Mouse (Mus musculus) intestine, embryonic 15.5 days (tissue): ENCODE results near the gene Plxnc1. TPM values are rescaled to one million over a fixed set of nuclear protein-coding genes. Genes with fewer than 3 reads are reported as not detected.

Experiments
- ATAC-seq: fragments of 200-750 bp; cut with Nextera tagmentation; 2 replicates; pipeline ENCODE4 v1.8.0; 2017; ENCODE audit warnings: moderate TSS enrichment, moderate library complexity
- H3K27ac ChIP-seq: fragments of 300-500 bp; sonication (generic); 2 replicates; pipeline ENCODE4 v1.5.1; 2015; ENCODE audit warnings: mild to moderate bottlenecking, inconsistent platforms
- H3K27me3 ChIP-seq: fragments of 300-500 bp; sonication (generic); replicated peaks from 2 replicates; pipeline ENCODE4 v1.6.1; 2015; ENCODE audit warnings: inconsistent platforms
- H3K36me3 ChIP-seq: fragments of 300-500 bp; sonication (generic); 2 replicates; pipeline ENCODE4 v1.6.1; 2015; ENCODE audit warnings: inconsistent platforms
- H3K4me1 ChIP-seq: fragments of 300-500 bp; sonication (generic); replicated peaks from 2 replicates; pipeline ENCODE4 v1.6.1; 2015; ENCODE audit warnings: inconsistent platforms
- H3K4me2 ChIP-seq: fragments of 300-500 bp; sonication (generic); replicated peaks from 2 replicates; pipeline ENCODE4 v1.6.1; 2015; ENCODE audit warnings: mild to moderate bottlenecking, inconsistent platforms
- H3K4me3 ChIP-seq: fragments of 300-500 bp; sonication (generic); replicated peaks from 2 replicates; pipeline ENCODE4 v1.5.1; 2015; ENCODE audit warnings: inconsistent platforms
- H3K9ac ChIP-seq: fragments of 300-500 bp; sonication (generic); 2 replicates; pipeline ENCODE4 v1.6.1; 2015; ENCODE audit warnings: inconsistent platforms
- H3K9me3 ChIP-seq: fragments of 300-500 bp; sonication (generic); 2 replicates; pipeline ENCODE4 v1.6.1; 2016; ENCODE audit warnings: inconsistent platforms
- WGBS: fragments of 180-500 bp; shearing (Covaris S2); methylation state at CpG from one replicate; pipeline ENCODE4 v1.1.7; 2015; 5-methylcytosine and 5-hydroxymethylcytosine counted together
- polyA plus RNA-seq: library from polyadenylated mRNA; unstranded; fragments of >200 nt; fragmentation: Nextera tagmentation; extraction: Ambion mirVana; gene quantifications from 2 replicates; pipeline ENCODE4 v1.2.1, GENCODE M21; 2015

Gene Plxnc1
- polyA plus RNA-seq, 1 experiment from 2014 or later = 1.3 TPM

- Histone ChIP-seq H3K4me1 (peaks cover 26% of the 10 kb centered on the region), H3K9ac (peak overlapping the region; percentile 61), H3K9me3 (no peaks in the 10 kb centered on the region), H3K4me2 (peak overlapping the region; percentile 98), H3K27ac (no peak overlapping the region), H3K4me3 (peak overlapping the region; percentile 72), H3K27me3 (peaks cover 48% of the 10 kb centered on the region), H3K36me3 (no peaks in the 10 kb centered on the region)
- under 1% methylated on average over 36 of the region's 36 CpGs for whole genome bisulfite sequencing
- peak; percentile 3; the same call in 1 of the 2 replicates for ATAC-seq
Measured at GRCm38 (mm10) chr10:94945206-94945711, 624 bp upstream of the Plxnc1 start.

DNA sequence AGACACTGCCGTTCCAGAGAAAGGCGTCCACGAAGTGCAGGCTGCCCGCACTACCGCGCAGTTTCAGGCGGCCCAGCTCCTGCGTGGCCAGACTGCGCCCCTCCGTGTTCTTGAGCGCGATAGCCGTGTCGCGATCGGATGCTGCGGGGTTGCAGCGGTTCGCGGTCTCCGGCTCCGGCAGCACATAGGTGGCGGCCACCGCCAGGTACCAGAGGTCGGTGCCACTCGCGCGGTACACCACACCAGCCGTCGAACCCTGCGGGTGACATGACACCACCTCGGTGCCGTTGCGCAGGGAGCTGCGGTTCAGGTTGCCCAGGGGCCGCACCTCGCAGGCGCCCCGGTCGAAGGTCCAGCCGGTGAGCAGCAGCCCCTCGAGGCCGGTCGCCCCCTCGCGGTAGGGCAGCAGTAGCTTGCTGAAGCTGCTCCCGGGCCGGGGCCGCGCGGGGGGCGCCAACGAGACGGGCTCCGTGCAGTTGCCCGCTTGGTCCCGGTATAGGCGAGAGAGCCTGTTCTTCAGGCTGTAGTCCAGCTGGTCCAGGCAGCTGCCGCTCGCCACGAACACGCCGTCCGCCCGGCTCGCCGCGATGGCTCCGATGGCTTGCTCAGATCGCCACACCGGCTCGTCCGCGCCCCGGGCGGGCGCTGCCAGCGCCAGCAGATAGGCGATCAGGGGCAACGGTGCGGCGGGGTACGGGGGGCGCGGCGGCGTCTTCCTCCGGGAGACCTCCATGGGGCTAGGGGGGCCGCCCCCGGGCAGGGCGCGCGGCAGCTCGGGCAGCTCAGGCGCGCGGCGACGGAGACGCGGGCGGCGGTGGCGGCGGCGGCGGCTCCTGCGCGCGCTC is 567 bp downstream of the Plxnc1 start:
- Histone ChIP-seq H3K9ac (peak overlapping the region; percentile 61), H3K4me1 (peaks cover 26% of the 10 kb centered on the region), H3K27me3 (peaks cover 48% of the 10 kb centered on the region), H3K9me3 (no peaks in the 10 kb centered on the region), H3K36me3 (no peaks in the 10 kb centered on the region), H3K4me2 (peak overlapping the region; percentile 98), H3K27ac (no peak overlapping the region), H3K4me3 (peak overlapping the region; percentile 72)
- ATAC-seq = peak; percentile 58
- under 1% methylated on average over 108 of the region's 110 CpGs for WGBS

- peak overlapping the region; percentile 61 for H3K9ac ChIP-seq
- under 1% methylated on average over 26 of the region's 26 CpGs for WGBS
- H3K4me1 ChIP-seq = peaks cover 26% of the 10 kb centered on the region
- H3K27me3 ChIP-seq = peaks cover 48% of the 10 kb centered on the region
- peak overlapping the region; percentile 72 for H3K4me3 ChIP-seq
- H3K9me3 ChIP-seq = no peaks in the 10 kb centered on the region
- peak; percentile 27 for ATAC-seq
- peak overlapping the region; percentile 98 for H3K4me2 ChIP-seq
- no peak overlapping the region for H3K27ac ChIP-seq
- no peaks in the 10 kb centered on the region for H3K36me3 ChIP-seq
Measured at GRCm38 (mm10) chr10:94943401-94943845, 1.2 kb downstream of the Plxnc1 start.

DNA sequence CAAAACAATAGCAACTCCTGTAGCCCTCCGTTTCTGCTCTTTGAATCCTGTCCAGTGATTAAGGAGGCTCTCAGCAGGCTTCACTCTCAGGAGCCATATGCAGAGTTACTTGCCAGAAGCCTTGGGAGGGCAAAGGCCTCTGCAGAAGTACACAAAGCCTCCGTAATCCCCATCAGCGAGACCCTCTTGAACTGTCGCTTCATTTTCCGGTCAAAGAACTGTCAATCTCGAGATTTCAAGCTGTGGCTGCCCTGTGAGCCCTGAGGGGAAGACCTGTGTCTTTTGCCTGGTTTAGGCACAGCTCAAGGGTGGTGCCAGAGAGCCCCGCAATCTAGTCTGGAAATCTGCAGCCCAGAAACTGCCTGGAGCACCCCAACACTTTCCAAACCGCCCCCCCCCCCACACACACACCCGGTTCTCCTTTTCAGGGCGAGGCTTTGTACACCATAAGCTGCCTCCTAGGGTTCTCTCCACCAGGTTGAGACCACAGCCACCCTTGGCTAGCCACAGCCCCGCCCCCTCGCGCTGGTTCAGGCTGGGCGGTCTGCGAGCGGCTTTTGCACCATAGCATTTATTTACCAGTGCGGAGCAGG is 2.1 kb downstream of the Plxnc1 start:
- Histone ChIP-seq H3K4me3 (peak overlapping the region; percentile 72), H3K4me1 (peaks cover 26% of the 10 kb centered on the region), H3K27me3 (peaks cover 48% of the 10 kb centered on the region), H3K27ac (no peak overlapping the region), H3K36me3 (no peaks in the 10 kb centered on the region), H3K4me2 (peak overlapping the region; percentile 98), H3K9ac (peak overlapping the region; percentile 61; the same call in 1 of the 2 replicates), H3K9me3 (no peaks in the 10 kb centered on the region)
- 6% methylated on average over 17 of the region's 17 CpGs for WGBS
- no peak for ATAC-seq

DNA sequence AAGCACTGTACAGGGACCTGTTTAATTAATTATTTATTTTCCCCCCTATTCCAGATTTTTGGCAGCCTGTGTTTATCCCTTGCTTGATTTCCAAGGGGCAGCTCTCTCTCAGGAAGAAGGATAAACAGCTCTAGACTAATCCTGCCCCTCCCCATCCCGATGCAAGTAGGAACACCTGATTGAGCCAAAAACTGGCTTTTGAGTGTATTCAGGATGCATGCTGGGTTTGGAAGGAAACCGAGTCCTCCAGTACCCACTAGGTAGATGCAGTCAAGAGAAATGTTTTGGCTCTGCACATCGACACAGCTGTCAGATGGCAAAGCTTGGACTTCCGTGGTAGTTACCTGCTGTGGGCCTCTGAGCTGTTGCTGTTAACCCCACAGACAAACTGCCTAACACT is 3.1 kb downstream of the Plxnc1 start:
- Histone ChIP-seq H3K4me3 (no peak overlapping the region), H3K27me3 (peaks cover 48% of the 10 kb centered on the region)

GRCm38 (mm10) chr10:94940786-94941185 is 3.8 kb downstream of the Plxnc1 start:
- WGBS = 49% methylated on average over 7 of the region's 7 CpGs
- Histone ChIP-seq H3K27ac (no peak overlapping the region), H3K4me2 (no peak overlapping the region), H3K9me3 (no peaks in the 10 kb centered on the region), H3K4me1 (peaks cover 26% of the 10 kb centered on the region), H3K9ac (no peak overlapping the region), H3K27me3 (peaks cover 42% of the 10 kb centered on the region), H3K4me3 (no peak overlapping the region), H3K36me3 (no peaks in the 10 kb centered on the region)
- ATAC-seq = no peak

More for the DNA sequence above, 3.1 kb downstream of the Plxnc1 start:
- Histone ChIP-seq H3K4me2 (no peak overlapping the region), H3K36me3 (no peaks in the 10 kb centered on the region), H3K9me3 (no peaks in the 10 kb centered on the region), H3K27ac (no peak overlapping the region), H3K4me1 (peaks cover 26% of the 10 kb centered on the region), H3K9ac (no peak overlapping the region)
- WGBS = 19% methylated on average over 4 of the region's 4 CpGs
- no peak for ATAC-seq

DNA sequence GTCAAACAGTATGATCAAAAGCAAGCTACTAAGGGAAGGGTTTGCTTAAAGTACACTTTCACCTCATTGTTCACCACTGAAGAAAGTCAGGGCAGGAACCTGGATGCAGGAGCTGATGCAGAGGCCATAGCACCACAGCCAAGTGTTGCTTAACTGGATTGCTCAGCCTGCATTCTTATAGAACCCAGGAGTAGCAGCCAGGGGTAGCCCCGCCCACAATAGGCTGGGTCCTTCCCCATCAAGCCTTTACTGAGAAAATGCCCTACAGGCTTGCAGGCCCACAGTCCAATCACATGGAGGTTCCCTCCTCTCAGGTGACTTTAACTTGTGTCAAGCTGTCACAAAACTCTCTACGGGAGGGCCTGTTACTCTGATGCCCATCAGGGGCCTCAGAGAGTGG is 4.6 kb downstream of the Plxnc1 start:
- ATAC-seq = no peak
- no peaks in the 10 kb centered on the region for H3K36me3 ChIP-seq
- H3K9ac ChIP-seq = no peak overlapping the region
- 45% methylated on average over 2 of the region's 2 CpGs for WGBS
- no peak overlapping the region for H3K4me2 ChIP-seq
- H3K9me3 ChIP-seq = no peaks in the 10 kb centered on the region
- peaks cover 24% of the 10 kb centered on the region for H3K4me1 ChIP-seq
- H3K4me3 ChIP-seq = no peak overlapping the region
- H3K27ac ChIP-seq = no peak overlapping the region
- H3K27me3 ChIP-seq = peaks cover 36% of the 10 kb centered on the region

DNA sequence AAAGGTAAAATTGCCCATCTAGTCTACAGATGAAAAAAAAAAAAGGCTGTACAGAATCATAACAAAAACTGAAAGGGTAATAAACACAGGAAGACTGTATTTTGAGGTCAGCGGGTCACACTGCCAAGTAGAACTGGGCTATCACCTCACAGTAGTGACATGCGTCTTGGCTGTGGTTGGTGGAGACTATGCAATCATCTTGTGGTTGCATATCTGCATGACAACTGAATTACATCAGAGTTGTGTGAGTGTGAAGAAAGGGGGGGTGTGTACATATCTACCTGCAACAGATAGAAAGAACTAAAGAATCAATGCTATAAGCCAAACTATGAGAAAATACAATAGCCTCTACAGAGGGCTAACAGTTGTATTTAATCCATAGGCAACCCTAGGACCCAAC is 5.7 kb downstream of the Plxnc1 start:
- WGBS = 83% methylated on average over 2 of the region's 2 CpGs
- no peaks in the 10 kb centered on the region for H3K9me3 ChIP-seq
- no peak overlapping the region for H3K9ac ChIP-seq
- no peak overlapping the region for H3K4me2 ChIP-seq
- no peak for ATAC-seq
- H3K4me1 ChIP-seq = peaks cover 17% of the 10 kb centered on the region
- no peak overlapping the region for H3K4me3 ChIP-seq
- no peaks in the 10 kb centered on the region for H3K36me3 ChIP-seq
- peaks cover 24% of the 10 kb centered on the region for H3K27me3 ChIP-seq
- no peak overlapping the region for H3K27ac ChIP-seq

DNA sequence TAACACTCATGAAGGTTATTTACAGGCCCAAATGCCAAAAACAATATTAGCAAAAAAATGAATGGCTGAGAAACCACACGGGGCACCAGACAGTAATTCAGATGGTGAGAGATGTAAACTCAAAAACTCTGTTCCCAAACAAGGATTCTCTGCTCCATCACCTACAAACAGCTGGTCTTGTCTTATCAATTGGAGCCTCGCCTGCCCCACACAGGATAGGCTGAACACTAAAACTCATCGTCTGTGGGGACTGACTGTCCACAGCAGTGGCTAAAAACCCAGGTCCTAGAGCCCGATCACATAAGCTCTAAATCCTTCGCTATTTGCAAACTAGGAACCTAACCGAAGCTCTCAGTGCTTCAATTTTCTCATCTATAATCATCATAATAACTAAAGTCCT is 6.3 kb downstream of the Plxnc1 start:
- no peaks in the 10 kb centered on the region for H3K9me3 ChIP-seq
- H3K27me3 ChIP-seq = peaks cover 19% of the 10 kb centered on the region
- ATAC-seq = no peak
- 82% methylated on average over 6 of the region's 6 CpGs for WGBS
- no peak overlapping the region for H3K4me2 ChIP-seq
- H3K4me1 ChIP-seq = peaks cover 11% of the 10 kb centered on the region
- H3K27ac ChIP-seq = no peak overlapping the region
- H3K36me3 ChIP-seq = no peaks in the 10 kb centered on the region
- no peak overlapping the region for H3K4me3 ChIP-seq
- H3K9ac ChIP-seq = no peak overlapping the region

- WGBS = 87% methylated on average over 4 of the region's 4 CpGs
- Histone ChIP-seq H3K27me3 (no peaks in the 10 kb centered on the region), H3K9ac (no peak overlapping the region), H3K4me1 (peaks cover 7% of the 10 kb centered on the region; the same call in 1 of the 2 replicates), H3K4me3 (no peak overlapping the region), H3K9me3 (no peaks in the 10 kb centered on the region), H3K36me3 (no peaks in the 10 kb centered on the region), H3K4me2 (no peak overlapping the region), H3K27ac (no peak overlapping the region)
- no peak for ATAC-seq
Measured at GRCm38 (mm10) chr10:94935270-94935669, 9.4 kb downstream of the Plxnc1 start.

GRCm38 (mm10) chr10:94934151-94934614 is 10.5 kb downstream of the Plxnc1 start:
- H3K4me2 ChIP-seq = no peak overlapping the region
- no peak for ATAC-seq
- H3K27me3 ChIP-seq = no peaks in the 10 kb centered on the region
- H3K9me3 ChIP-seq = no peaks in the 10 kb centered on the region
- no peak overlapping the region for H3K9ac ChIP-seq
- 74% methylated on average over 9 of the region's 9 CpGs for WGBS
- no peak overlapping the region for H3K27ac ChIP-seq
- H3K4me3 ChIP-seq = no peak overlapping the region
- peaks cover 7% of the 10 kb centered on the region; the same call in 1 of the 2 replicates for H3K4me1 ChIP-seq
- no peaks in the 10 kb centered on the region for H3K36me3 ChIP-seq
